Mouse (Mus musculus): Measurements from ENCODE around the gene Vmn1r235. TPM values are rescaled to one million over a fixed set of nuclear protein-coding genes. Genes with fewer than 3 reads are reported as not detected.

The Vmn1r235 gene
- polyA plus RNA-seq, 1 experiment from 2014 or later, result not detected

DNA sequence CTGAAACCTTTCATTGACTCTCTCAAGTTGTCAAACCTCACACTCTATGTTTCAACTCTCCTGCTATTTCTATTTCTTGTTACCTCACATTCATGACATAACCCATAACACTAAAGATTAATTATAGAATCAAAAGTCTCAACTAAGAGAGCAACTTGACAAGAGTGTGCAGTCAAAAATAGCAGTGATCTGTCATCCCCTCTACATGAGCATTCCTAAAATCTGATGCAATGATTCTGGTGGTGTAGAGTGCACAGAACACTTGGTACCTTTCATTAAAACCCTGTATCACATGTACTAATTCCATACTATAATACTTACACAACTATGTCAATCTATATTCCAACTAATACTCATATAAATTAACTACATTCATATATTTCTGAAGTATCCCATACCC, 33.5 kb downstream of the Vmn1r235 start:
- no peaks in the 10 kb centered on the region for H3K36me3 ChIP-seq (ENCODE audit: control insufficient read depth, insufficient read depth)
- no peak overlapping the region for H3K4me2 ChIP-seq (replicated peaks; ENCODE audit: low read depth)
- no peaks in the 10 kb centered on the region for H3K4me1 ChIP-seq (replicated peaks; ENCODE audit: control insufficient read depth, insufficient read depth, low read length)
- H3K9ac ChIP-seq (ENCODE audit: low read depth, low read length), result no peak overlapping the region
- no peak overlapping the region for H3K4me3 ChIP-seq (ENCODE audit: low read depth, low read length)
- H3K9me3 ChIP-seq (ENCODE audit: control insufficient read depth), result no peaks in the 10 kb centered on the region
- no peaks in the 10 kb centered on the region for H3K27me3 ChIP-seq (replicated peaks; ENCODE audit: control insufficient read depth, insufficient read depth, low read length)
- ATAC-seq, result no peak
- TF ChIP-seq CTCF (IDR thresholded peaks at IDR 0.05; ENCODE audit: low read depth), result no peak
- H3K27ac ChIP-seq (ENCODE audit: low read depth, low read length), result no peak overlapping the region

DNA sequence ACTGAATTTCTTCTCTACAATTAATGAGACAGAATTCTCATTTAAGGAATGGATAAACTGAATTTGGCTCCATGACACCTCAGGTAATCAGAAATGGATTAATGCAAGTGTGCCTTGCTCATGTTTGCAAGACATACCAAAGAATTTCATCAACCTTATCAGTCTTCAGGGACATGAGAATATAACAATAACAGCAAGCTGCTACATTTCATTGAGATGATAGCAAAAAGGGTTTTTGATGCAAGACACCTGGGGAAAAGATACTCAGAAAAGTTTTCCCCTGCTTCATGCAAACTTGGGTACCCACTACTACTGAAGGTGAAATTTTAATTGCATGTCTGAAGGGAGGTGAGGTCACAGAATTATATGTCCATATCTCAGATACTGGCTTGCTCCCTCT, 55.4 kb downstream of the Vmn1r235 start, which contains the start of gene Vmn1r237:
TSS of gene Vmn1r237 (plus strand) at position 301 of the 400 bp plus-strand sequence.
- Histone ChIP-seq H3K36me3 (ENCODE audit: control insufficient read depth, insufficient read depth) (no peaks in the 10 kb centered on the region), H3K9ac (ENCODE audit: low read depth, low read length) (no peak within 1 kb of the TSS), H3K4me1 (replicated peaks; ENCODE audit: control insufficient read depth, insufficient read depth, low read length) (no peaks in the 10 kb centered on the region), H3K9me3 (ENCODE audit: control insufficient read depth) (no peaks in the 10 kb centered on the region), H3K27me3 (replicated peaks; ENCODE audit: control insufficient read depth, insufficient read depth, low read length) (no peaks in the 10 kb centered on the region), H3K4me2 (replicated peaks; ENCODE audit: low read depth) (no peak within 1 kb of the TSS), H3K4me3 (ENCODE audit: low read depth, low read length) (no peak within 1 kb of the TSS), H3K27ac (ENCODE audit: low read depth, low read length) (no peak within 1 kb of the TSS)
- no peak for TF ChIP-seq CTCF (IDR thresholded peaks at IDR 0.05; ENCODE audit: low read depth)
- ATAC-seq, result no peak

Small RNAs within 50 kb of the gene (microRNA-seq; reads per million reads assigned to microRNA genes)
- gene Gm26384, result not detected

Other genes with a start within 250 kb of the Vmn1r235 start
- 5.8 and 7.9 TPM in 2 replicates for gene Zfp160, start 247.5 kb upstream of the Vmn1r235 start, polyA plus RNA-seq (2015; fragmentation: Nextera tagmentation; extraction: Ambion mirVana)
- not detected in 2 replicates for gene Vmn1r234, start 30.3 kb upstream of the Vmn1r235 start, polyA plus RNA-seq (2015; fragmentation: Nextera tagmentation; extraction: Ambion mirVana)
- gene Vmn1r236, start 26.5 kb downstream of the Vmn1r235 start, polyA plus RNA-seq (2015; fragmentation: Nextera tagmentation; extraction: Ambion mirVana), result not detected in 2 replicates
- not detected in 2 replicates for gene Vmn1r237, start 55.5 kb downstream of the Vmn1r235 start, polyA plus RNA-seq (2015; fragmentation: Nextera tagmentation; extraction: Ambion mirVana)
- 1.7 and 1.8 TPM in 2 replicates for gene Zfp677, start 127.3 kb downstream of the Vmn1r235 start, polyA plus RNA-seq (2015; fragmentation: Nextera tagmentation; extraction: Ambion mirVana)
- gene Zfp54, start 166.8 kb downstream of the Vmn1r235 start, polyA plus RNA-seq (2015; fragmentation: Nextera tagmentation; extraction: Ambion mirVana), result 4.6 and 4.9 TPM in 2 replicates
- 7.8 and 8.3 TPM in 2 replicates for gene Zfp51, start 194.0 kb downstream of the Vmn1r235 start, polyA plus RNA-seq (2015; fragmentation: Nextera tagmentation; extraction: Ambion mirVana)
- 5.8 and 5.9 TPM in 2 replicates for gene Zfp53, start 232.6 kb downstream of the Vmn1r235 start, polyA plus RNA-seq (2015; fragmentation: Nextera tagmentation; extraction: Ambion mirVana)